Mouse (Mus musculus) left cerebral cortex, adult 18-20 months (tissue): ENCODE measurements around the gene Gfral. TPM values are rescaled to one million over a fixed set of nuclear protein-coding genes. Genes with fewer than 3 reads are reported as not detected.

ENCODE experiments used
- DNase-seq, 2 experiments: peaks; one replicate each; pipeline ENCODE4 v3.0.0; 2021 to 2022; ENCODE audit warnings: low spot score in 2 of 2, mixed read lengths in 1 of 2
- total RNA-seq, 2 experiments: library from RNA; stranded (reverse); gene quantifications; 2 replicates each; pipeline ENCODE4 v1.2.3; 2021

The Gfral gene
- total RNA-seq, 2 experiments from 2014 or later, result not detected

GRCm38 (mm10) chr9:76124249-76124648 is 89.2 kb downstream of the Gfral start:
- no peak for DNase-seq

GRCm38 (mm10) chr9:76122888-76123287 is 90.6 kb downstream of the Gfral start:
- peak; percentile 62 to 67 for DNase-seq

Other genes starting within 250 kb of the Gfral start
- 10 to 100 TPM; 16.4 to 16.9 TPM for gene Hmgcll1, start 198.8 kb downstream of the Gfral start, total RNA-seq
- gene Hcrtr2, start 110.2 kb upstream of the Gfral start, total RNA-seq, result 1 to 10 TPM; 2.0 to 2.6 TPM